Mouse (Mus musculus): ENCODE data around the gene Cacna2d2.

DNA sequence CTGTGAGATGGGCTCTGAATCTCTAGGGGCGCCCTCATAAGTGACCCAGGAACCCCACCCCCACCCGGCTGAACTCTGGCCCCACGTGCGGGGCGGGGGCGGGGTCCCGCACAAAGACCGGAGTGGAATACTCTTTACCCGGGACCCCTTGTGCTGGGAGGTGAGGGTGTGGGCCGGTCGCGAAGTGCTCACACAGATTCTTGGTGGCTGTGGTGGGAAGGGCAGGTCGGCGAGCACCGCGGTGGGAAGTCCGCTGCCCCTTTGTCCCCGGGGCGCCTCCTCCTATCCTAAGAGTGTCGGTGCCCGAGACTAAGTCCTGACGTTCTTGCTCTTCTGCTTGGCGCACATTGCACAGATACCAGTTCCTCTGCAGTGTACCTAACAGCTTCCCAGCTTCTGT, 169.9 kb downstream of the Cacna2d2 start:
- no peak for TF ChIP-seq CTCF (IDR thresholded peaks at IDR 0.05; ENCODE audit: low read depth)
- no peak for TF ChIP-seq EP300 (optimal IDR thresholded peaks at IDR 0.05)

Measured in stomach, postnatal 0 days (tissue).